Mouse (Mus musculus) lung, adult 18-20 months (tissue): ENCODE results near the gene Aup1.
A peak's percentile ranks its signal among the peaks of the same experiment; 100 is the strongest.

Experiments
- DNase-seq, 2 experiments: peaks; one replicate each; pipeline ENCODE4 v3.0.0; 2022; ENCODE audit warnings: mixed read lengths in 2 of 2

The Aup1 gene

DNA sequence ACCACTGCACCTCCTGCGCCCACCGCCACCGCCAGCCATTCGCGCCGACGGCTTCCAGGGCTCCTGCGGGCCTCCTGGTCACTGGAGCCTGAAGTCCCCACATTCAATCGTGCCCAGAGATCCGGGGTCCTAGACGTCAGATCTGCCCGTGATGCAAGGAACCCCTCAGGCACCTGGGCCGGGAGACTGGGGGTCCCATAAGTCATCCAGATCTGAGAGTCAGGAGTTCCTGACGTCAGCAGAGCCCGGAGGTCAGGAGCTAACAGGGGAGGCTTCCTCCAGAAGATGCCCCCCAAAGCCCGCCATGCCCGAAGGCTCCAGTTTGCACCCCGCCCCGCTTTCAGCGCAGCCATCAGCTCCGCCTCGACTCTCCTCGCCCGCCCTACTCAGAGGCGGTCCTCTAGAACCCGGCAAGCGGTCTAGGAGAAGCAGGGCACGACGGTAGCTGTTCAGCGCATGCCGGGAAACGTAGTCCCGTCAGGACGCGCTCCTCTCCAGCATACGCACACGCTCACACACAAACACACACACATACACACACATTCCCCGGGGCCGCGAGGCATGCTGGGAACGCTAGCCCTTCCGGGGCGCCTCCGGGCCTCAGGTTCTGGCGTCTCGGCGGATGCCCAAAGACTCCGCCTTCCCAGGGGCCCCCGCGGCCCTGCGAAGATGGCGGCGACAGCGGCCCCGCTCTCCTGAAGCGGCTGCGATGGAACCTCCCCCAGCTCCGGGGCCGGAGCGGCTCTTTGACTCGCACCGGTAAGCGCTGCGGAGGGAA is at the start of gene Aup1:
Gene Aup1, plus strand, starts transcription at position 448 of the 778 bp plus-strand sequence.
- DNase-seq, result peak; percentile 98

DNA sequence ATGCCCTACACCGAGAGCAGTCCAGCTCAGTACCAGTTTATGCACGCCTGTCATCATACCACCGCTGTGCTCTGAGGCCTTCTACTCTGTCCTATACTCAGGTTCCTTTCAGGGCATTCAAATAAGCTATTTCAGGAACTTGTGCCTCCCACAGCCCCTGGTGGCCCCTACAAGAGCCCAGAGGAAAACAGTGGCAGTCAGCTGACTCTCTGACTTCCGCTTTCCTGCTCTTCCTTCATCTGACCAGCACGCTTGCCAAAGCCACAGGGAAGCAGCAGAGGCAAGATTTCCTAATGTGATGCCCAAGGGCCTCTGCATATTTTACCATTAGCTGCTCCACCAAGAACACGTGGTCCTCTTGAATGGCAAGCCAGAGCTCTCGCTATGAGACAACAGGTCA is 49.4 kb upstream of the Aup1 start:
- peak; percentile 71 to 74 for DNase-seq

DNA sequence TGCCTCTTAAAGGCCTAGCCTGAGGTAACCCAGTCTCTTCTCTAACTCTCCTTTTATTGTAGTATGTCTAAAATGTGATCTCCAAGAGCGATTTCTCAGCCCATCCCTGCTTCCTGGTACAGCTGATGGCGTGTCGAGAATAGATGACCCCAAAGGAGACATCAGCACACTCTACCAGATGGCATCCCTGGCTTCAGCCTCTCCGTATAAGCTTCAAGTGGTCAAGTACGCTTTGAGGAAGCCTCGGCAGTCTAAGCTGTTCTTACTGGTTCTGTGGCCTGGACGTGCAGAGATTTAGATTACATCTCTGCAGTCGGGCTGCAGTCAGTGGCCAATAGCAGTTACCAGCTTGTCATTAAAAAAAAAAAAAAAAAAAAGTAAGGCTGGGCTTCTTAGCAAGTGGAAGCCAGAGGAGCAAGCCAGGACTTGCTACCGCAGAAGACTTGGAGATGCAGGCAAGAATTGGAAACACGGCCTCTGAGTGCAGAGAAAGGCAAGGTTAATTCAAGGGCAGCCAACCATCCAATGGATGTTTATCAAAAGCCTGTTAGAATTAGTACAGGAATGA is 48.8 kb upstream of the Aup1 start:
- DNase-seq, result no peak

DNA sequence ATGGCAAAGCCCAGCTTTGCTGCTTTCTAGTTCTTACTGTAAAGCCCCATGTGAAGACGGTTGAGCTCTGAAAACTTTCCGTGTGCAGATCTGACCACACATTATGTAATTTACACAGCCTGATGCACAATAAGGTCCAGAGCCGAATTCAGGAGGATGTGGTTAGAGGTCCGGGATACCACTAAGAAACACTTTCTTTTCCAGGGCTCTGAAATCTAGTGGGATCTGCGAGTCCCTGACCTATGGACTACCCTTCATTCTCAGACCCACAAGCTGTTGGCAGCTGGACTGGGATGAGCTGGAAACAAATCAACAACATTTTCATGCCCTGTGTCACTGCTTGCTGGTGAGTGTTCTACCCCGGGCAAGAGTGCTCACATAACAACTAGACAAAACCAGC is 48.2 kb upstream of the Aup1 start:
- no peak for DNase-seq

DNA sequence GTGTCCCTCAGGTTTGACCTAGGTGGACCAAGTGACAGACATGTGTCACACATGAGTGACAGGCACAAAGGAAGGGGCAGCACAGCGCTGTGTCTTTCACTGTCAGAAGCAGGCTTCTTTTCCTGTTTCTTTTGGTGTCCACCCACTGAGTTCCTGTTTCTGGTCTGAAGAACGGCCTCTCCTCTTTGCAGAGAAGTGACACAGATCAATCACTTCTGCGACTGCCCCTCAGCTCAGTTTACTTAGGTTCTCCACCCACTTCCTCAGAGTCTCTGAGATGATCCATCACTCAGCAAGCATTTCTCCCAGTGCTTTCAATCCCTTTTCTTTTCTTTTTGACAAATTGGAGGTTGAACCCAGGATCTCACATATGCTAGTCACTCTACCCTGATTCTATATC is 45.7 kb upstream of the Aup1 start:
- peak; percentile 39 to 58 for DNase-seq

DNA sequence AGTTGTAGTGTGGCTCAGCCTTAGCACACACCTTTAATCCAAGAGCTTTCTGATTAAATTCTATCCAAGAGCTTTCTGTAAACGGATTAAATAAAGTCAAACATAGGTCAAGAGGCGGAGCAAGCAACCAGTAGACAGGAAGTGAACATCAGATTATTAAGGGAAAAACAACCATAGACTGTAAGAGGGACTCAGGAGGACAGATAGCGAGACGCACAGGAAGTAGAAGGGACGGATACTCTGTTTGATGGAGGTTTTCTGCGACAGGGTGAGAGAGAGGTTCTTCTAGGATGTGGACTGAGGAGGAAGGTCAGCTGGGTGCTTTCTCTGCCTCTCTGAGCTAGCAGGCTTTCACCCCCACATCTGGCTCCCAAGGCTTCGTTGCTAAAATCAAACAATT is 44.3 kb upstream of the Aup1 start:
- no peak for DNase-seq

DNA sequence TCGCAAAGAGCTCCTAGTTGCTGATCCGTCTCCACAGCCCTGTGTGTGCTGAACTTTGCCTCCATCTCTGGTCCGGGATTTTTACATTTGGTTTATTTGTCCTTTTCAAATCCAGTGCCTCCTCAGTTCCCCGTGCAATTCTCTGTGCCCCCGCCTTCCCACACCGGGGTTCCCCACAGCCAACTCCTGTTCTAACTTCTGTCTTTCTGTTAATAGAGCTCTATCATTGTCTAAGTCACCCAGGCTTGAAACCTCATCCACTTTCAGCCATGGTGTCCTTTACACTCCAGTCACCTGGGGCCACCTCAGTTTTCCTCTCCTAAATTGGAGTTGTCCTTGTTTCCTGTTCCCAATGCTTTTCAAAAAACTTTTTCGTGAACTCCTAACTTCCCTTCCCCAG is 43.1 kb upstream of the Aup1 start:
- DNase-seq, result no peak

DNA sequence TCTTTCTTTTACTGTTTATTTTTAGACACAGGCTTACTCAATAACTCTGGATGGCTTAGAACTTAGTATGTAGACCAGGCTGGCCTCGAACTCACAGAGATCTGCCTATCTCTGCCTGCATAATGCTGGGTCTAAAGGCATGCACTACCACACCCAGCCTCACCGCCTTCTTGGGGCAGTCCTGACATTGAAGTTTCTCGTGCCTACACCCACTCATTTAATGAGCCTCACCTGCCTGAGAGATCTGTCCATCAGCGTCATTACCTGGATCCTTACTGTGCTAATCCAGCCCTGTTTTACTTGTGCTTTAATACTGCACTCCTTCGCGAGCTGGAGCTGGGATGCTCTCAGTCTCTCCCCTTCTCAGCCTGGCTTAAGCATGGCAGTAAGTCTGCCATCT is 42.6 kb upstream of the Aup1 start:
- no peak for DNase-seq

DNA sequence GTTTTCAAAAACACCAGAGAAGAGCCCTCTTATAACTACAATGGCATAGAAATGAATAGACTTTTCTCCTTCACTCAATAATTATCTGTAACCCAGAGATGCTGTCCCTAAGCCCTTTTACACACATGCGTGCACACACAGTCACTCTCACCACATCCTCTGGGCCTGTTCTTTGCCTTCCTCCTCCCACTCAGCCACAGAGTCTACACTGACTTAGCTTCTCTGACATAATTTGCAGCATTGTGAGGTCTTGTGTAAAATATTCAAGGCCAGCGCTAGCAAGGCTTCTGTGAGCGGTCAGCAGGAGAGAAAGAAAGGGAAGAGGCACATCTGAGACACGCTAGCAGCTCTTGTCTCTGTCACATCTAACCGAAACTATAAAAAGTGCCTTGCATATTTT is 40.9 kb upstream of the Aup1 start:
- DNase-seq, result no peak

DNA sequence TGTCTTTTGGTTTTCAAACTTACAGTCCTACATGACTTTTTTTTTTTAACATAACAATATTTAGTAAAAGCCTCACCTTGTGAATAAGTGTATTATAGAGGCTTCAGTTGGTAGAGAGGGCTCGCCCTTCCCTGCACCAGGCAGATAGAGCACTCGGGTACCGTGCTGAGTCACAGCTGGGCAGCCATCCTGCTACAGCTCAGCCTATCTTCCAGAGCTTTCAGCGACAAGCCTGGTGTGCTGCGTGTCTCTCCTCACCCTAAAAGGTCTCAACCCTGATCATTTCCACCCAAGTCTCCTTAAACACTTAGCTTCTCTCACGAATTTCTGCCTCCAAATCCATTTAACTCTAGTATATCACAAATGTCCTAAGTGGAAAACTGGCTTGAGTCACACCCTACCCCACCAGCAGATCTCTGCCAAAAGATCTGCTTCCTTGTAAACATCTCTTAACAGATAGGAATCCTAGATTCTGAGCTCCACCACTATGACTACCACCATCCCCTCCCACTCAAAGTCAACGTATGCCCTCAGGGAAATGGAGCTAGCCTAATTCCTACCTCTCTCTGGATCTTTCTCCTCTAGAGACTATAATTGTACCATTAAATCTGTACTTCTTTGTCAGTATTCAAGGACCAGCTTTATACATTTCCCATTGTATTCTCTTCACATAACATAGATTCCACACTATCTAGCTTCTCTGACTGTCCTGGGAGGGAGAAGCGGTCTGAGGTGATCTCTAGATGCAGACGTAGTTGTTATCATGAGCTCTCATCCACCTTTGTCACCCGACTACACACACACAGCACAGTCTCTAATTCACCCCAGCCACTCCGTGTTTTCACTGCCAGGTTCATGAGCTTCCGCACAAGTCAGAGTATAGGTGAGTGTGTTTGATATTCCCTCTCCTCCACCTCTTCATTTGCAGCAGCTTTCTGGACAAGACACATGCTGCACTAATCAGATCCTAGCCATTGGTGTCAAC is 39.5 kb upstream of the Aup1 start:
- no peak for DNase-seq

DNA sequence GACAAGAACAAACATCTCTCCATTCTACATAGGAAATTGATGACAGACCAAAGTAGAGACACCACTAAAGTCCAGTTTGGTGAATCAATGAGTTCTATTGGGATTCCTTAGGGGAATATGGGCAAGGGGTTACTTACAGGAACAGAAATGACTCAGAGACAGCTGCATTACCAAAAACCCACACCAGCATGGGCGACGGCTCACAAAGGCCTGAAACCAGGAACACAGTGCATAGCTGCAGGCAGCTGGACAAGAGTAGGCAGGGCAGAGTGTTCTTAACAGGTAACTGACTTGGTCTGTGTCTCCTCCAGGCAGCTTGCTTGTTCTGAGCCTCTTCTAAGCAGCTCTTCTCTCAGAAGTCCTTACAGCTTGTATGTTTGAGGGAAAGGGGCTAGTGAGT is 38.6 kb upstream of the Aup1 start:
- no peak for DNase-seq

DNA sequence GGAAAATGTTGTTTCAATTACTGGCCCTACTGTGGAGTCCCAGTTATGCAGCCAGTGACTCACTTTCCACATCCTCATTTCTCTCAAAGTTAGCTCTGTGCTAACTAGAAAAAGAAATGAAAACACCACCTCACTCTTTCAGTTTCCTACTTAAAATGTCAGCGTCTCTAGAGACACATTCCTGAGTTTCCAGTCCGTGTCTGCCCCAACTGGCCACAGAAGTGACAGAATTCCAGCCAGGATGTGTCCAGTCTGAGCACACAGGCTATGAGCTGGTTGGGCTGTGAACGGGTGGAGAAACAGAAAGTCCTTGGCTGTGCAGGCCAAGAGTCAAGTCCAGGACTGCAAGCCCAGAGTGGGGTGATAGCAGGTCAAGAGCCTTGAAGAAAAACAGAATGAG is 37.1 kb upstream of the Aup1 start:
- DNase-seq, result peak; percentile 40 to 55

DNA sequence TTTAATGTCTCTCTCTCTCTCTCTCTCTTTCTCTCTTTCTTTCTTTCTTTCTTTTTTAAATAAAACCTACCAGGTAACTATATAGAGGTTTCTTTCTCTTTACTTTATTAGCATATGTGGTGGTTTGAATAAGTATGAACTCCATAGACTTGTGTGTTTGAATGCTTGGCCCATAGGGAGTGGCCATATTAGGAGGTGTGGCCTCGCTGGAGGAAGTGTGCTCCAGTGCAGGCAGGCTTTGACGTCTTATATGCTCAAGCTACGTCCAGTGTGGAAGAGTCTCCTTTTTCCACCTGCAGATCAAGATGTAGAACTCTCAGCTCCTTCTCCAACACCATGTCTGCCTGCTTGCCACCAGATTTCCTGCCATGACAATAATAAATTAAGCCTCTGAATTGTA is 35.3 kb upstream of the Aup1 start:
- DNase-seq, result no peak

DNA sequence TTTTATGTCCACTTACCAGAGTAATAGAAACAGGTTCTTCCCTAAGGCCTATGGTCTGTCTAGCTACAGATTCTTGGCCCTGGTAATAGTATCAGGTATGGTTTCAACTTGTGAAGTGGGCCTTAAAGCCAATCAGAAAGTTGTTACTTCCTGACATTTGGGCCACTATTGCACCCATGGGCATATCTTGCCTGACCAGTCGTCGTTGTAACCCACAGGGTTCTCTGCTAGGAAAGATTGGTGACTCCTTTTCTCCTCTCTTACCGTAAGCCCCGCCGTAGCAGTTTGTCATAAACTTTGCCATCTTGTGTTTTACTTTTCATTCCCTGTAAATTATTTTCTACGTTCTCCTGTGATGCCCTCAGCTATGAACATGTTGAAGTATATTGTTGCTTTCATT is 34.2 kb upstream of the Aup1 start:
- no peak for DNase-seq

DNA sequence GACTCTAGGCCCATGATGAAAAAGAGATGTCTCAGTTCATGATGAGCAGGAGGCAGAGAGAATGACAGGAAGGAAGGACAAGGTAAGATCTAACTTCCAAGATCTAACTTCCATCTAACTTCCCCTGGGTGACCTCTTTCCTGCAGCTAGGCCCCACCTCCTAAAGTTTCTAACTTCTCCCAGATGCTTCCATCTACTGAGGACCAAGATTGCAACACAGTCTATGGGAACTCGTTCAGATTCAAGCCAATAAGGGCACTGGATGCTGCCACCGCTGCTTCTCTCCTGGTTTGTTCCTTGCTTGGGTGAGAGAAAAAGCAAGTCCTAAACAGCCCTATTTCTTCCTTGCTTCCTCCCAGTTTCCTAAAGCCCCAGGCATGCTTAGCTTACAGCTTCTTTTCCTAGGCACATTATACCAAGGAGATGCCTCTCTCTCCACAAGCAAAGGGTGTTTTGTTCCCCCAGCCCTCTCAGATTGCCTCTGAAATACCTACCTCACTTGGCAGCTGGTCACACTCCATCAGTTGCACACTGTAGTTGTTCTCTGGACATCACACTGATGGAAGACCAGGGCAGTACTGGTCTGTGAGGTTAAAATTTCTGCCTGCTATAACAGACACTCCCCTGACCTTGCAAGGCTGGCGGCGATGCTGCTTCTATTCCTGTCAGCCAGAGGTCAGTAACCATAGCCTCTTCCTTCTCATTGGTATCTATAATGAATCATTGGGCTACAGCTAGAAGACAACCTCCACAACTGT is 33.3 kb upstream of the Aup1 start:
- DNase-seq, result no peak

DNA sequence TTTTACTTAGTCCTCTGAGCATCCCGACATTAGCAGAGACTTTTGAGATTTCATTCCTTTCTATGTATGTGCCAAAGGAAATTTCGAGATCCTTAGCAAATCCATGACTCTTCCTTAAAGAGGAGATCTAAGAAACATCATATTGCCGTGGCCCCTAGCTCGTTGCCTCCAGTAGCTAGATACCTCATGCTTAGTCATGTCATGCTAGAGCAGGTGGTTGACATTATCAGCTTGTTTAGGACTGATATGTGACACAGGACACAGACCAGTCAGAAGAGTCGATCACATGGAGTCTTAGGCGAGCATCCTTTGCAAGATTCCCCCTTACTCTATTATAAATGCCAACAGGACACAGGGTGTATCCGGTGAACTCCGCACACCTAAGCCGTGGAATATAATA is 31.3 kb upstream of the Aup1 start:
- DNase-seq, result no peak

DNA sequence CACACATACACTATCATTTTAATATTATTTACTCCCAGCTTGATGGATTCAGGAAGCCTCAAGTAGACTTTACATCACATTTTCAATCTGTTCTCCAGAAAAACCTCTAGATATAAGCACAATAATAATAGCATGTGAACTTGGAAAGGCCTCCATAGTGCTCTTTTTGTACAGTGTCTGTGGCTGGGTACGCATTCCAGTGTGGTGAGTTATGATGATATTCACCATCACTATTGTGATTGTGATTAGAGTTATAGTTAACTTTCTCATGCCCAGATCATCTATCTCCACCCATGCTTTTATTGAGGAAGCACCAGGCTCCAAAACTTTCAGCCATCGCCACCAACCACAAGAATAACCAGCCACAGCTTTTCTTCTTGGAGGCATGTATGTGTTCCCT is 30.5 kb upstream of the Aup1 start:
- no peak for DNase-seq

DNA sequence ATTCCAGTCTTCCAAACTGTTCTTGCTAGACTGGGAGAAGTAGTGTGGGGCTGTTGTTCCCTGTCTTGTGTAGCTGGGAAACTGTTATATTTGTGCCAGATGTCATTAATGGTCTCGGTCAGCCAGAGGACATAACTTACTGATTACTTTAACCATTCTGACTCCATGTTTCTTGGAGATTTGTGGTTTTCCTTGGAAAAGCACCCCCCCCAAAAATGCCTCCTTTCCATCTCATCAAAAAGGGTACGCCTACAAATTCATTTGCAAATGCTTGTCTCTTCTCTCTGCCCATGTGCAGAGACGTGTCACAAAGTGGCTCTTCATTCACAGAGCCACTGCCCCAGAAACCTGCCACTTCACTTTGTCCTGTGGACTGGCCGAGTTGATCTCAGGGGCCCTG is 29.9 kb upstream of the Aup1 start:
- DNase-seq, result no peak

DNA sequence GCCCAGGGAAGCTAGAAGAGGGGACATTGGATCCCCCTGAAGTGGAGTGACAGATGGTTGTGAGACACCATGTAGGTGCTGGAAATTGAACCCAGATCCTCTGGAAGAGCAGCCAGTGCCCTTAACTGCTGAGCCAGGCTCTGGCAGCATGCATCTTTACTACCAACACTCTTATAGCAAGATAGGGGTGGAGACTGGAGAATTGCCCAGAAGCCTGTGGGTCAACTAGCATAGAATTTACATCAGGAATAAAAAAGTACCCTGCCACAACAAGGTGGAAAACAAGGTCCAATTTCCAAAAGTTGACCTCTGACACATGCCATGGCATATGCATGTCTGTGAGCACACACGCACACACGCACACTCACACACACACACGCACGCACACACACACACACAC is 29.1 kb upstream of the Aup1 start:
- no peak for DNase-seq

DNA sequence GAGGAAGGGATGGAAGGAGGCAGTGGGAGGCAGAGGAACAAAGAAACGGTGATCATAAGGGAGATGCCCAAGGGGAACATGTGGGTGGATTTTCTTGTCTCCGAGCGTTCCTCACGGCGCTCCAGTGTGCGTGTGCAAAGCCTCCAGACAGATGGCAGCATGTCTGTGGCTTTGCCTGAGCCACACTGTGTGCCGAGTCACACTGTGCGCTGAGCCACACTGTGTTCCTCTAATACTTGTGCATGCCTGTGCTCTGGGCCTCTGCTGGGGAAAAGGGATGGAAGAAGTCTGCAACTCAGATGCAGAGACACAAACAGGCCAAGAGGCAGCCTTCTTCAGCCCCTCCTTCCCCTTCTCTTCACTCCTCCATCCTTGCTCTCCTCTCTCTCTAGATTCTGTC is 27.0 kb upstream of the Aup1 start:
- no peak for DNase-seq

DNA sequence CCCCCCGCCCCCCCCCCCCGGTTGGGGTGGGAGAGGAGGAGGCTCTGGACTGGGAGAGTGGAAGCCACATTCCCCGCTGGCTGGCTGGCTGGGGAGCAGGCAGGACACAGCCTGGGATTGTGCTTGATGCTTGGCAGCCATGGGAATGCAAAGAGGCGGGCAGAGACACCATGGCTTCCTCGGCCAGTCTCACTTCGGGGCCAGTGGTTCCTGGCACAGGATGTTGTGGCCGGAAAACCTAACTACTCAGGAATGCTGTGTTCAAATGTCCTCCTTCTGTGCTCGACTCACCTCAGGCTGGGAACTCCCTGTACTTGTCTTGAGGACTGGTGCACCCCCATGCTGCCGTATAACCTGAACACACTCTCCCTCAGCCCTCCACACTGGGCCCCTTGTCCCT is 26.6 kb upstream of the Aup1 start:
- DNase-seq, result peak in 1 of 2 experiments; percentile 37

DNA sequence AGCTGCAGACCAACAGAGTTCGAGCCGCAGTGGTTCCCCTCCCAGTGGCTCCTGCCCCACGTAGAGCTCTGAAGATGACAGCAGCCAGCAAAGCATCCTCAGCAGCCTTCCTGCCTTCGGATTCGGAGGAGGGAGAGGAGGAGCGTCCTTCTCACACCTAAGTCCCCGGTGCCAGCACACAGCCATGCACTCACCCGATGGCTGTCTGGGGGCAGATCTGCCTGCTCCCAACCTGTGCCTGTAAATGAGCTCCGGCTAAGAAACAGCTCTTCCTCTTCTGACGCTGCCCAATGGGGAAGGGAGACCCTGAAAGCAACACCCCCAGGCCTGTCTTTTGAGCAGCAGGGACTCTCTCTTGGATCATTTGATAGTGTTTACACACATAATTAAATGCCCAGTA is 24.5 kb upstream of the Aup1 start:
- DNase-seq, result no peak

DNA sequence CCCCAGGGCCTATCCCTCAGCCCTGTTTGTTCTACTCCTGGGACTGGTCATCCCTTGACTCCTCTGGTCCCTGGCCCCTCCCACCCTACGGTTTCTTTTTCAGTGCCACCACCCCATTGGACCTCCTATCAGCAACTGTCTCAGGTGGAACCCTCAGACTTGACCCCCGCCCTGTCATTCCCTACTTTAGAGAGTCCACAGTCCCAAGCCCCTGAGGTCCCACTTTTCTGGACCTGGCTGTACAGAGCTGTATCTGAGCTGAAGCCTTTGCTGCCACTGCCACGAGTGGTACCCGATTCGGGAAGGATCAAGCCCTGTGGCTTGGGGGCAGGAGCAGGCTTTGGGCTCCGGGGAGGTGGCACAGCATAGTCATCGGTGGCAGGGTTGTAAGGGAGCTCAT is 23.2 kb upstream of the Aup1 start:
- DNase-seq, result no peak
